Mouse (Mus musculus): ENCODE measurements around the gene Slc25a19.

Gene Slc25a19

DNA sequence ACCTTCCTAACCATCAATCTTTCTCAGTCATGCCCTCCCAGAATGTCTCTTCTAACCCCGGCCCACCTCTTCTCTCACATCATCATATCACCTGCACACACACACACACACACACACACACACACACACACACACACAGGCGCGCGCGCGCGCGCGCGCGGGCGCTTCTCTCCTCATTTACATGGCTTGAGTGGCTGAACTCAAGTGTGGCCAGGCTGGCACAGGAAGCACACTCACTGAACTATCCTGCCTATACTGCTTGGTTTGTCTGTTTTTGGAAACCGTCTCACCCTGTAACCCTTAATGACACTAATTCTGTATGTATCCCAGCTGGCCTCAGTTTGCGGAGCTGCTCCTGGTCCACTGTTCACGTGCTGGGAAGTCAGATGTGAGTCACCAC, 27.4 kb downstream of the Slc25a19 start:
- DNase-seq (ENCODE audit: low read depth, low spot score): no peak

DNA sequence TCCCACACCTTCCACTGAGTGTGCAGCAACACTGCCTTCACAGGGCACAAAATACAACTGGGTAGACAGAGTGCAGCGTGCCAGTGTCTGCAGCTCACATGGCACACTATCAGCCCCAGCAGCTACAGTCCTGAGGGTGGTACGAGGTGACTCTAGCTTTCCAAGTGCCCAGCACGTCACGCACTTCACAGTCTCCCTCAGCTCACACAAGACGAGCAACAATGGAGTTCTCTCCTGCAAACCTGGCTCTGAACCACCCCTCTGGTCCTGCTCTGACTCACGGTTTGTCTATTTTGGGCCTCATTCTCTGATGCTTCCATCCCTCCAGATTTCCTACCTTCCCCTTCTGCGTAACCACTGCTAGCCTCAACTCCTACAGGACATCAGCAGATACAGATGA, 28.4 kb downstream of the Slc25a19 start:
- DNase-seq (ENCODE audit: low read depth, low spot score): no peak

DNA sequence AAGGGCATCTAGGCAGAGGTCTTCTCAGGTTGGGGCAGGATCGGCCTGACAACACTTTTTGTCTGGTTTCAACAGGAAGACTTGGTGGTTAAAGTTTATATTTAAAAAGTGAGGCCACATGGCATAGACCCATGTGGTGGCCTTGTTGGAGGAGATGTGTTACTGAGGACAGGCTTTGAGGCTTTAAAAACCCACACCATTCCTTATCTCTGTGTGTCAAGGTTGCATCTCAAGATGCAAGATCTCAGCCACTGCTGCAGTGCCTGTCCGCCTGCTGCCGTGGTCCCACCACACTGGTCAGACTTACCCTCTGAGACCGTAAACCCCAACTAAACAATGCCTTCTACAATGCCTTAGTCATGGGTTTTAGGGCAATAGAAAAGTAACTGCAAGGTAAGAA, 29.8 kb downstream of the Slc25a19 start:
- DNase-seq (ENCODE audit: low read depth, low spot score): no peak

DNA sequence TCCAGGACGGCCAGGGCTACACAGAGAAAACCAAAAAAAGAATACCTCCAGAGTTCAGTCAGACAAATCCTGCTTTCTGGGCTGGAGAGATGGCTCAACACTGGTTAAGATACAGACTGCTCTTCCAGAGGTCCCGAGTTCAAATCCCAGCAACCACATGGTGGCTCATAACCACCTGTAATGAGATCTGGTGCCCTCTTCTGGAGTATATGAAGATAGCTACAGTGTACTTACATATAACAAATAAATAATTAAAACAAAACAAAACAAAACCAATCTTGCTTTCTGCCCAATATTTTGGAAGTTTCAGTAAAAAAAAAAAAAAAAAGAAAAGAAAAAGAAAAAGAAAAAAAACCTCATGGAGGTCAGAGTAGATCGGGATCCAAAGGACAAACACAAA, 32.9 kb downstream of the Slc25a19 start:
- no peak for DNase-seq (ENCODE audit: low read depth, low spot score)

DNA sequence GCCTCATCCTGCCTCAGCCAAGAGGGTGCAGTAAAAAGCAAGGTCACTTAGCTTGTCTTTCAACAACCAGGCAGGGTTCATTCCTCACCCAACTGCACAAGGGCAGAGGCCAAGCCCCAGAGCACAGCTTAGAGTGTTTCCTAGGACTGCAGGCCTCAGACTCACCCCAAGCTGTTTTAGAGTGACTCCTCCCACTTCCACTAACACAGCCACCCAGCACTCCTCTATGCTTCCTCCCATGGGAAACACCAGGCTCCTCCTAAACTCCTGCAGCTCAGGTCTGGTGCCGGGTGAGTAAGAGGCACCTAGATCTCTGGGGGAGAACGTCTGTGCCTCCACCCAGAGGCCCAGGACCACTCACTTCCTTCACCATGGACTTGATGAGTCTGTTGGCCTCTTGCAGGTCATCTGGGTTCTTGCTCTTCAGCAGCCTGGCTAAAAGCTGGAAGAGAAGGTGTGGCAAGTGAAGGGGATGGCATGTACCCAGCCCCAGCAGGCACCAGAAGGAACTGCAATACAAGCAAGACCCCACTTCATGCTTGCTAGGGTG, 37.5 kb downstream of the Slc25a19 start:
- no peak for DNase-seq (ENCODE audit: low read depth, low spot score)

DNA sequence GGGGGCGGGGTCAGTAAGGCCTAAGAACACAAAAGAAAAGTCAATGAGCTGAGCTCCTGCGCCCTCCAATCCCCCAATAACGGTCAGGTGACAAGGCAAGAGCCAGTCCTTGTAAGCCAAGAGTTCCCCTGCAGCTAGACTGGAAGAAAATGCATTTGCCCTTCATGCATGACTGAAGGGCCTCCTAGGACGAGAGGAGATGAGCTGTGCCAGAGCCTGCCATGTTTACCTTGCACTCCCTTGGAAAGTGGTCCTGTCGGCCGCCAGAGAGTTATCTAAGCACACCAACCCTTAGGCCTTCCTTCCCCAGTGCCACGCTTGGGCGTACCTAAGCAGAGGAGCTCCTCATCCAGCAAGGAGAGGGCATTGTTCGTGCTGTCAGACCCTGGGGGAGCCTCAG, 40.1 kb downstream of the Slc25a19 start:
- no peak for DNase-seq (ENCODE audit: low read depth, low spot score)

DNA sequence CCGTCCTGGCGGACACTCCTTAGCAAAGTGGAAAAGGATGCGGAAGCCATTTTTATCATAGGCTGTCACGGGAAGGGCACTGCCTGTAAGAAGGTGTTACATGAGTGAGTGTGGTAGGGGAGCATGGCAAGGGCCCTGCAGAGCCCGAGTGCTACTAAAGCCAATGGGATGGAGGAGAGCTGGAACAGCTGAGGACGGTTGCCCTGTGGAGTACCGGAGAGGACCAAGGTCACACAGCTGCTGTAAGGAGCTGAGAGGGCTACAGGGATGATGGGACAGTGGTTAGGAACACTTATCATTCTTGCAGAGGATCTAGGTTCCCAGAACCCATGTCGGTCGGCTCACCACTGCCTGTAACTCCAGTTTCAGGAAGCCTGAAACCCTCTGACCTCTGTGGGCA, 41.7 kb downstream of the Slc25a19 start:
- no peak for DNase-seq (ENCODE audit: low read depth, low spot score)

DNA sequence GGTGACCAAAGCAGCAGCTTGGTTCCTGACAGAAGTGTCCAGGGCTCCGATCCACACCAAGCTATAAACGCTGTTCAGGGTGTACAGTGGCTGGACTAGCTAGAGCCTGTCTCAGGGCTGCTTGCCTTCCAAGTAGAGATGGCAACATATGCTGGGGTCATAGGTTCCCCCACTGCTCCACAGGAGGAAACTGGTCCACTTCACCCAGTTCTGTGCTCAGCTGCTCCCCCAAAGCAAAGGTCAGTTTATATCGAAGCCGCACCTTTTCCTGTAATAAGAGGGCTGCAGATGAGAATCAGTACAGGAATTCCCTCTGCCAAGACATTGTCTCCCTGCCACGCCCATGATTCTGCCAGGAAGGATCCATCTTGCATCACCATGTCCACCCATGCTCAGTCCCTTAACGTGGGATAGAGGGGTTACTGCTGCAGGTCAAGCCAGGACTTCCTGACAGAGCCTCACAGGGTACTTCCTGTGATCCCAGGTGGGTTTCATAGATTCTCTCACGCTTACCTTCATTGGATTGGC, 42.5 kb downstream of the Slc25a19 start:
- DNase-seq (ENCODE audit: low read depth, low spot score): no peak

DNA sequence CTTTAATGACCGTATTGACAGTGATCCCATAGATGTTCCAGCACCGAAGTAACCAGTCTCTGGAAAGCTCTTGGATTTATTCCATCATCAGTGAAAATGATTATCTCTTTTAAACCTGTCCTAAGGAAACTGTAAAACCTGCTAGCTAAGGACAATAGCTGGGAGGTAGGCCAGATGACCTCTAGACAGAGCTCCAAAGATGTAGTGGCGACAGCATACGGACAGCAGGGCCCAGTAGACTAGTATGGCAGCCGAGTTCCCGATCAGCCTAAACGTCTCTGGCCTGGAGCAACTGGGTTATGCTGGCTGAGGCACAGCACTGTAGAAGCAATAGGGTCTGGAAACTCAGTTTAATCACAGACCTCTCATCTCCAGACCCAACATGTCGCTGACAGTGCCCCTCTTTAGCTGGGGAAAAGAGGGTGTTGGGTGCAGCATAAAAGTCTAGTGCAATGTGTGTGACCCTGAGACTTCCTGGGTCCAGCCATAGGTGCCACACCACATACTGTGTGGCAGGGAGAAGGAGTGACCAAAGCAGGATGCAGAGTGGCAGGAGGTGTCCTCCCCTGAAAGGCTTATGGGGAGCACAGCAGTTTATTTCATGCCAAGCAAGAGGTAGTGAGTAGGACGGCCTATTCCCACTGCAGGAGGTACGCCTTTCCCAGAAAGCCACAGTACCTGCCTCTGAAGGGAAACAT, 43.6 kb downstream of the Slc25a19 start:
- DNase-seq (ENCODE audit: low read depth, low spot score): no peak

DNA sequence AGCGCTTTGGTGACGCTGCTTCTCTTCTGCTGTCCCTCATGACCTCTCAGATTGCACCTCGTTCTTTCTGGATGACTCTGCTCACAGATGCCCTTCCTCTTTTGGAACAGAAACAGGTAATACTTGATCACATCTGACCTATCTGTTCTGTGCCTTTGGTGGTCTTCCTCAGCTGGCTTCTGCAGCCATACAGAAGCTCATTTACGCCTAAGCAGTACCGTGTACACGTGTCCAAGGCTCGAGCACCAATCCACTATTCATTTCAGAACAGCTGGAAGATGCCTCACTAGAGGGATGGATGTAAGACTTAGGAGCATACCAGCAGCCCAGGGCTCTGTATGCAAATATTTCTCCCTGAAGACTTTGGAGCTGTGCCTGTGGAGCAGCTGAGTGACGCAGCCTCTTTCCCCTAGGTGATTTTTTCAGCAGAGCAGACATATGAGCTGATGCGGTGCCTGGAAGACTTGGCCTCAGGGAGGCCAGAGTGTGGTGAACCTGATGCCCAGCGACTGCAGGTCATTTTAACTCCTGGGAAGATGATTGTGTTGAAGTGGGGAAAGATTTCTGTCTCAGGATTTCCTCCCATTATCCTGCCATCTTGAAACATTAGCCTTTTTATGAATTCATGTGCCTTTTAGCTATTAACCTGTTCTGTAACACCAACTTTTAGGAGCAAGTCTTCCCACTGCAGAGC, 45.0 kb downstream of the Slc25a19 start:
- DNase-seq (ENCODE audit: low read depth, low spot score): no peak

DNA sequence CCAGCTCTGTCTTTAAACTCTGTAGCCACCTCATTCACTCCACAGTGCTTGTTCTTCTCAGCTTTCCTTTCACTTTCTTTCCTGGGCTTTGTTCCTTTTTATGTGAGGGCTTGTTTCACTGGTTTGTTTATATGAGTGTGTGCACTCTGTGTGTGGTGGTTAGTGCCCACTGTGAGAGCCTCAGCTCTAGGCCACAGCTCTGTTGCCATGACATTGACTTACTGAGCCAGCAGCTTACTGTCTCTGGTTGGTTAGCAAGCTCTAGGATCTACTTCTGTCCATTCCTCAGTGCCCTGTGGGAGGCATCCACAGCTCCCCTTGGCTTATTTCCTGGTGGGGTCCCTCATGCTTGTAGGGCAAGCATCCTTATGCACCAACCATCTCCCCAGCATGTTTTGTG, 49.0 kb downstream of the Slc25a19 start:
- DNase-seq (ENCODE audit: low read depth, low spot score): no peak

DNA sequence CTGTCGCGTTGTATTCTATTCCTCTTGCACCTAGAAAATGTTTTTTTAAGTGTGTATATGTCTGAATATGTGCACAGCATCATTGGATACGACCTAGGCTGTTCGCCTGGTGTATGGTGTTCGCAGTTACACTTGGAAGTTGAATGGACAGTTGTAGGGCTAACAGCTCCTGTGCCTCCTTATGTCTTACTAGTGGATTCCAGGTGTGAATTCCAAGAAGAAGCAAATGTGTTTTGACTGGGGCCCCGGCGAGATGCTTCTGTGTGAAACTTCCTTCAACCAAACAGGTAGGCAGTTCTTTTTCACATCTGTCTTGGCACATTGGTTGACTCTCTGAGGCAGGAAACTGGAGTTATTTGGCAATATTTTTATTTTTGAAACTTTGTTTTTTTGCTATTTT, 63.1 kb downstream of the Slc25a19 start:
- DNase-seq (ENCODE audit: low read depth, low spot score): no peak
